Mouse (Mus musculus) MEL (cell line): ENCODE results near the gene Lrrc7. TPM values are rescaled to one million over a fixed set of nuclear protein-coding genes. Genes with fewer than 3 reads are reported as not detected.

Source experiments
- DNase-seq: peaks from one replicate; pipeline ENCODE4 v3.0.0; 2011; ENCODE audit warnings: low read depth, low spot score
- H3K27ac ChIP-seq: 2 replicates; pipeline ENCODE4 v1.5.1; 2012; ENCODE audit warnings: low read depth, mild to moderate bottlenecking, control low read depth, low read length, moderate library complexity; ENCODE audit not compliant: control insufficient read depth
- H3K27me3 ChIP-seq, 2 experiments: fragments of 150-350 bp in 1 of 2; sonication (generic) in 1 of 2; 2 replicates each; pipeline ENCODE4 v1.6.1; 2012; ENCODE audit warnings: low read length in 2 of 2, mild to moderate bottlenecking in 2 of 2, improper control_type of control experiment in 1 of 2, moderate library complexity in 1 of 2; ENCODE audit not compliant: insufficient read depth in 2 of 2, control insufficient read depth in 1 of 2
- H3K36me3 ChIP-seq, 2 experiments: 2 replicates each; pipeline ENCODE4 v1.6.1; 2012 to 2014; ENCODE audit warnings: low read length in 2 of 2, improper control_type of control experiment in 1 of 2, inconsistent platforms in 1 of 2, mild to moderate bottlenecking in 1 of 2; ENCODE audit not compliant: insufficient read depth in 2 of 2, control insufficient read depth in 1 of 2
- H3K4me1 ChIP-seq, 2 experiments: fragments of 150-350 bp in 1 of 2; sonication (generic) in 1 of 2; 2 replicates each; pipeline ENCODE4 v1.6.1; 2012; ENCODE audit warnings: low read length in 2 of 2, improper control_type of control experiment in 1 of 2, mild to moderate bottlenecking in 1 of 2; ENCODE audit not compliant: insufficient read depth in 2 of 2, control insufficient read depth in 1 of 2
- H3K4me3 ChIP-seq, 2 experiments: fragments of 150-350 bp in 1 of 2; sonication (generic) in 1 of 2; 2 replicates each; pipeline ENCODE4 v1.5.1; 2012; ENCODE audit warnings: low read depth in 2 of 2, low read length in 2 of 2, mild to moderate bottlenecking in 2 of 2, moderate library complexity in 2 of 2, control low read depth in 1 of 2, improper control_type of control experiment in 1 of 2; ENCODE audit not compliant: control insufficient read depth in 1 of 2, insufficient read depth in 1 of 2
- H3K79me2 ChIP-seq: 2 replicates; pipeline ENCODE4 v1.6.1; 2012; ENCODE audit warnings: mild to moderate bottlenecking, low read length, moderate library complexity; ENCODE audit not compliant: control insufficient read depth, poor library complexity, insufficient read depth
- H3K9ac ChIP-seq: 2 replicates; pipeline ENCODE4 v1.6.1; 2012; ENCODE audit warnings: low read depth, mild to moderate bottlenecking, control low read depth, low read length, moderate library complexity; ENCODE audit not compliant: control insufficient read depth, poor library complexity, severe bottlenecking
- H3K9me3 ChIP-seq: fragments of 150-350 bp; sonication (generic); replicated peaks from 2 replicates; pipeline ENCODE4 v1.6.1; 2012; ENCODE audit warnings: mild to moderate bottlenecking, low read length, improper control_type of control experiment, moderate library complexity; ENCODE audit not compliant: insufficient read depth
- CHD2 ChIP-seq: IDR thresholded peaks from 2 replicates; pipeline ENCODE4 v1.6.1; 2011; ENCODE audit warnings: low read length, improper control_type of control experiment
- ELF1 ChIP-seq: IDR thresholded peaks from 2 replicates; pipeline ENCODE4 v1.6.1; 2014; ENCODE audit warnings: low read depth, mild to moderate bottlenecking, inconsistent platforms, low read length, improper control_type of control experiment, moderate library complexity
- EP300 ChIP-seq, 2 experiments: IDR thresholded peaks; 2 replicates each; pipeline ENCODE4 v1.6.1; 2011; ENCODE audit warnings: improper control_type of control experiment in 2 of 2, low read length in 2 of 2, low read depth in 1 of 2, mild to moderate bottlenecking in 1 of 2
- GABPA ChIP-seq: IDR thresholded peaks from 2 replicates; pipeline ENCODE4 v1.6.1; 2012; ENCODE audit warnings: low read depth, mild to moderate bottlenecking, inconsistent platforms, low read length, improper control_type of control experiment, moderate library complexity
- GATA1 ChIP-seq: IDR thresholded peaks from 2 replicates; pipeline ENCODE4 v1.6.1; 2011; ENCODE audit warnings: low read depth, low read length, improper control_type of control experiment
- HCFC1 ChIP-seq: IDR thresholded peaks from 2 replicates; pipeline ENCODE4 v1.6.1; 2012; ENCODE audit warnings: low read depth, mild to moderate bottlenecking, inconsistent platforms, low read length, improper control_type of control experiment, moderate library complexity
- JUND ChIP-seq: IDR thresholded peaks from 2 replicates; pipeline ENCODE4 v1.6.1; 2011; ENCODE audit warnings: low read depth, mild to moderate bottlenecking, improper control_type of control experiment, low read length
- KAT2A ChIP-seq: conservative IDR thresholded peaks from 2 replicates; pipeline ENCODE4 v1.6.1; 2012; ENCODE audit warnings: low read depth, low read length, improper control_type of control experiment, inconsistent platforms
- MAX ChIP-seq: IDR thresholded peaks from 2 replicates; pipeline ENCODE4 v1.6.1; 2011; ENCODE audit warnings: low read length, improper control_type of control experiment
- MAZ ChIP-seq: IDR thresholded peaks from 2 replicates; pipeline ENCODE4 v1.6.1; 2012; ENCODE audit warnings: low read depth, mild to moderate bottlenecking, inconsistent platforms, low read length, improper control_type of control experiment
- MYB ChIP-seq: IDR thresholded peaks from 2 replicates; pipeline ENCODE4 v1.6.1; 2011; ENCODE audit warnings: mild to moderate bottlenecking, low read depth, low read length, improper control_type of control experiment
- MYC ChIP-seq: IDR thresholded peaks from 2 replicates; pipeline ENCODE4 v1.6.1; 2011; ENCODE audit warnings: low read depth, mild to moderate bottlenecking, low read length, improper control_type of control experiment, moderate library complexity
- NELFE ChIP-seq: IDR thresholded peaks from 2 replicates; pipeline ENCODE4 v1.6.1; 2011; ENCODE audit warnings: low read depth, low read length, improper control_type of control experiment
- NRF1 ChIP-seq: IDR thresholded peaks from 2 replicates; pipeline ENCODE4 v1.6.1; 2014; ENCODE audit warnings: low read depth, mild to moderate bottlenecking, inconsistent platforms, low read length, improper control_type of control experiment, moderate library complexity; ENCODE audit not compliant: poor library complexity, insufficient read depth, severe bottlenecking
- POLR2AphosphoS5 ChIP-seq: IDR thresholded peaks from 2 replicates; pipeline ENCODE4 v1.6.1; 2012; ENCODE audit warnings: low read depth, borderline replicate concordance, mild to moderate bottlenecking, inconsistent platforms, low read length, moderate library complexity, mixed read lengths
- SMC3 ChIP-seq: IDR thresholded peaks from 2 replicates; pipeline ENCODE4 v1.6.1; 2011; ENCODE audit warnings: low read depth, low read length, improper control_type of control experiment
- TBP ChIP-seq: IDR thresholded peaks from 2 replicates; pipeline ENCODE4 v1.8.0; 2011; ENCODE audit warnings: low read depth, low read length, improper control_type of control experiment
- USF2 ChIP-seq, 2 experiments: IDR thresholded peaks; 2 replicates each; pipeline ENCODE4 v1.6.1; 2011 to 2012; ENCODE audit warnings: improper control_type of control experiment in 2 of 2, low read length in 2 of 2, borderline replicate concordance in 1 of 2, inconsistent platforms in 1 of 2, low read depth in 1 of 2, mild to moderate bottlenecking in 1 of 2; ENCODE audit not compliant: insufficient read depth in 1 of 2
- ZNF384 ChIP-seq: IDR thresholded peaks from 2 replicates; pipeline ENCODE4 v1.6.1; 2012; ENCODE audit warnings: low read depth, mild to moderate bottlenecking, inconsistent platforms, low read length, improper control_type of control experiment
- polyA plus RNA-seq, 2 experiments: library from polyadenylated mRNA; stranded (reverse) in 1 of 2; unstranded in 1 of 2; fragments of >175 nt in 1 of 2; fragments of >200 nt in 1 of 2; gene quantifications; 2 replicates each; pipeline versions ENCODE4 v1.2.1 to v1.2.4; 2012; ENCODE audit warnings: low replicate concordance in 2 of 2, low read depth in 1 of 2; ENCODE audit not compliant: insufficient read length in 2 of 2, insufficient read depth in 1 of 2, missing spikeins in 1 of 2
- total RNA-seq: library from RNA; depleted of rRNA; stranded (reverse); fragments of 300-350 nt; gene quantifications from 2 replicates; pipeline ENCODE4 v1.2.3, GENCODE M21; 2012

Gene Lrrc7
- total and polyA plus RNA-seq, 3 experiments = not detected

- H3K4me1 ChIP-seq = no peaks in the 10 kb centered on the region
- DNase-seq = no peak
- no peaks in the 10 kb centered on the region for H3K9me3 ChIP-seq
- no peak for TF ChIP-seq KAT2A
- TF ChIP-seq USF2 (IDR thresholded peaks at IDR 0.05; ENCODE audit: borderline replicate concordance in 1 of 2, insufficient read depth in 1 of 2, low read depth in 1 of 2, low read length in 2 of 2) = no peak
- no peak for TF ChIP-seq MAX
- TF ChIP-seq ELF1 = no peak
- no peak for TF ChIP-seq MYB
- no peak for TF ChIP-seq GATA1
- TF ChIP-seq EP300 (IDR thresholded peaks at IDR 0.05; ENCODE audit: low read depth in 1 of 2, low read length in 2 of 2) = no peak
- no peak for TF ChIP-seq JUND
- no peak for TF ChIP-seq POLR2AphosphoS5
- TF ChIP-seq NRF1 = no peak
- no peak for TF ChIP-seq SMC3
- TF ChIP-seq ZNF384 = no peak
- no peak for TF ChIP-seq CHD2
- TF ChIP-seq MAZ = no peak
- TF ChIP-seq GABPA = no peak
- no peak for TF ChIP-seq TBP
- no peak overlapping the region for H3K27ac ChIP-seq
- no peaks in the 10 kb centered on the region for H3K27me3 ChIP-seq
- no peak overlapping the region for H3K4me3 ChIP-seq
- H3K9ac ChIP-seq = no peak overlapping the region
- no peaks in the 10 kb centered on the region for H3K79me2 ChIP-seq
- H3K36me3 ChIP-seq = no peaks in the 10 kb centered on the region
Measured at GRCm38 (mm10) chr3:158140629-158141028, 421.4 kb downstream of the Lrrc7 start.

DNA sequence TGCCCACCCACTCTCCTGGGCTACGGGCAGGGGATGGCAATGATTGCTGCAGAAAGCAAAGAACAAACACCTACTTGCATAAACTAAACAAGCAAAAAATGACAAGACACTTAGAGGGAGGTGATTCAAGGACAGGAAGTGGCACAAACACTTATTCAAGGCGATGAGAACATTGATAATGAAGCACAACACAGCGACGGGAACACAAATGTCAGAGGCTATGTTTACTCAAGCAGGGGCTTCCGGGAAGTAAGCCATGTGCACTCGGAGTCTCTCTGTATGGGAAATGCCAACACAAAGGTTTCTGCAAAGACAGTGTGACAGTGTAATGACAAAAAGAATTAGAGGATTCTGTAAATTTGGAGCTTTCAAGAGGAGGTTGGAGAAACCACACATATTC is 424.2 kb downstream of the Lrrc7 start:
- Histone ChIP-seq H3K4me3 (no peak overlapping the region), H3K36me3 (no peaks in the 10 kb centered on the region), H3K27me3 (no peaks in the 10 kb centered on the region; a peak in 1 of 4 replicates), H3K9me3 (no peaks in the 10 kb centered on the region), H3K79me2 (no peaks in the 10 kb centered on the region), H3K4me1 (no peaks in the 10 kb centered on the region), H3K27ac (no peak overlapping the region), H3K9ac (no peak overlapping the region)
- DNase-seq = no peak
- TF ChIP-seq MYC (no peak), HCFC1 (no peak), NELFE (no peak)
